Mouse (Mus musculus): ENCODE results near the gene Ms4a6b. TPM values are rescaled to one million over a fixed set of nuclear protein-coding genes. Genes with fewer than 3 reads are reported as not detected.
"Not testable (repeated sequence)": the region's sequence is repeated elsewhere in the genome, so short reads cannot be mapped to it uniquely, and the experiment has no call there.

The Ms4a6b gene
- polyA plus RNA-seq (2016; fragmentation: Nextera tagmentation; extraction: Ambion mirVana), result 4.2 and 4.6 TPM in 2 replicates

- Histone ChIP-seq H3K9ac (no peak within 1 kb of the TSS), H3K27me3 (no peaks in the 10 kb centered on the region), H3K36me3 (no peaks in the 10 kb centered on the region), H3K9me3 (replicated peaks) (no peaks in the 10 kb centered on the region), H3K27ac (no peak within 1 kb of the TSS), H3K4me3 (no peak within 1 kb of the TSS), H3K4me1 (no peaks in the 10 kb centered on the region), H3K4me2 (replicated peaks) (no peak within 1 kb of the TSS)
- no peak for ATAC-seq (ENCODE audit: low FRiP score)
Measured at GRCm38 (mm10) chr19:11516246-11516645, at the start of gene Ms4a6b. TSS of gene Ms4a6b (plus strand) at chr19:11516512.

GRCm38 (mm10) chr19:11468361-11468760 is 48.0 kb upstream of the Ms4a6b start:
- not testable (repeated sequence) for H3K4me2 ChIP-seq (replicated peaks); H3K4me3 ChIP-seq; H3K36me3 ChIP-seq; ATAC-seq (ENCODE audit: low FRiP score); H3K4me1 ChIP-seq; H3K9ac ChIP-seq; H3K9me3 ChIP-seq (replicated peaks); H3K27me3 ChIP-seq; H3K27ac ChIP-seq
- 68% methylated on average over 1 of the region's 1 CpGs for WGBS

- H3K9ac ChIP-seq, H3K27me3 ChIP-seq: not testable (repeated sequence)
Measured at GRCm38 (mm10) chr19:11469215-11469614, 47.1 kb upstream of the Ms4a6b start, which contains the start of gene Ms4a6c. TSS of gene Ms4a6c (plus strand) at chr19:11469366.

DNA sequence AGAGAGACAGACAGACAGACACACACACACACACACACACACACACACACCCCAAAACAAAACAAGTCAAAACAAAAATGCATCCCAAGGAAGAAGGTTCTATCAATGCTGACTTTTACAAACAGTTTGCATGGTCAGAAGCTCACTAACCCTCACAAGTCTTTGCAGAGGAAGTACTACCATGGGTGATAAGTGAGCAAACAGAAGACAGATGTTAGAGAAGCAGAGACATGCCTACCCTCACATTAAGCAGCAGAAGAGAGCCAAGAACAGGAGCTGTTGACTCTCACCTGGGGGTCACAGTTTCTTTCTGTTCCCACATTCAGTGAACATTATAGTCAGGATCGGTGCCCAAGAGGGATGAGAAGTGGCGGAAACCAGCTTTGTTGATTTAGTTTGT is 36.6 kb upstream of the Ms4a6b start:
- no peak for ATAC-seq (ENCODE audit: low FRiP score)
- Histone ChIP-seq H3K9me3 (replicated peaks) (no peaks in the 10 kb centered on the region), H3K4me1 (no peaks in the 10 kb centered on the region), H3K36me3 (no peaks in the 10 kb centered on the region), H3K27me3 (no peaks in the 10 kb centered on the region), H3K4me2 (replicated peaks) (no peak overlapping the region), H3K27ac (no peak overlapping the region), H3K9ac (no peak overlapping the region), H3K4me3 (no peak overlapping the region)
- 87% methylated on average over 2 of the region's 2 CpGs for WGBS

More at GRCm38 (mm10) chr19:11469215-11469614, 47.1 kb upstream of the Ms4a6b start, which contains the start of gene Ms4a6c:
- ATAC-seq (ENCODE audit: low FRiP score); H3K4me1 ChIP-seq; H3K27ac ChIP-seq; H3K9me3 ChIP-seq (replicated peaks); H3K4me2 ChIP-seq (replicated peaks); H3K36me3 ChIP-seq; H3K4me3 ChIP-seq: not testable (repeated sequence)
- WGBS, result 90% methylated on average over 4 of the region's 4 CpGs

- ATAC-seq (ENCODE audit: low FRiP score), result no peak
- 83% methylated on average over 2 of the region's 2 CpGs for WGBS
- H3K9me3 ChIP-seq (replicated peaks), result no peaks in the 10 kb centered on the region
Measured at GRCm38 (mm10) chr19:11482684-11483083, 33.6 kb upstream of the Ms4a6b start.

DNA sequence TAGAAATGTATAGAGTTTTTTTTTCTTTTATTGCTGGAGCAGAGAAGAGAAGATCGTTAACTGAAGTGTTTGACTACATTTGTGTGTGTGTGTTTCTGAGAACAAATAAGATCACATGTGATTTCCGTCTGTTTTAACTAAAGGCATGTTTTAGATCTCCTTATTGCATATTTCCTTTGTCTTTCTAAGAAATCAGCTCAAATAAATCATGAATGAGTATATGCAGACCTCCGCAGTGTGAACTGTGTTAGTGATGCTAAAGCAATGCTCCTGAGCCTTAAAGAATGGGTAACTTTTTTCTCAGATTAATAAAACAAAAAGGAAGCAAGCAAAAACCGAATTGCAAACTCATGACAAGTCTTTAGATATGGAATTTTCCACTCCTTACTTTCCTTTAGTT is 32.4 kb upstream of the Ms4a6b start:
- H3K27ac ChIP-seq, result no peak overlapping the region
- no peak overlapping the region for H3K9ac ChIP-seq
- 81% methylated on average over 4 of the region's 4 CpGs for WGBS
- no peak for ATAC-seq (ENCODE audit: low FRiP score)
- no peaks in the 10 kb centered on the region for H3K4me1 ChIP-seq
- H3K4me3 ChIP-seq, result no peak overlapping the region
- H3K36me3 ChIP-seq, result no peaks in the 10 kb centered on the region
- H3K4me2 ChIP-seq (replicated peaks), result no peak overlapping the region
- H3K27me3 ChIP-seq, result no peaks in the 10 kb centered on the region
- no peaks in the 10 kb centered on the region for H3K9me3 ChIP-seq (replicated peaks)

More at GRCm38 (mm10) chr19:11482684-11483083, 33.6 kb upstream of the Ms4a6b start:
- Histone ChIP-seq H3K27me3 (no peaks in the 10 kb centered on the region), H3K4me1 (no peaks in the 10 kb centered on the region), H3K9ac (no peak overlapping the region), H3K27ac (no peak overlapping the region), H3K36me3 (no peaks in the 10 kb centered on the region), H3K4me3 (no peak overlapping the region), H3K4me2 (replicated peaks) (no peak overlapping the region)

GRCm38 (mm10) chr19:11484388-11484787 is 31.9 kb upstream of the Ms4a6b start:
- no peak overlapping the region for H3K27ac ChIP-seq
- no peaks in the 10 kb centered on the region for H3K9me3 ChIP-seq (replicated peaks)
- 86% methylated on average over 3 of the region's 3 CpGs for WGBS
- H3K36me3 ChIP-seq, result no peaks in the 10 kb centered on the region
- no peak for ATAC-seq (ENCODE audit: low FRiP score)
- no peak overlapping the region for H3K4me2 ChIP-seq (replicated peaks)
- no peaks in the 10 kb centered on the region for H3K27me3 ChIP-seq
- no peak overlapping the region for H3K9ac ChIP-seq
- H3K4me3 ChIP-seq, result no peak overlapping the region
- H3K4me1 ChIP-seq, result no peaks in the 10 kb centered on the region

- H3K27me3 ChIP-seq, result no peaks in the 10 kb centered on the region
- no peak for ATAC-seq (ENCODE audit: low FRiP score)
- no peaks in the 10 kb centered on the region for H3K4me1 ChIP-seq
- H3K9ac ChIP-seq, result no peak overlapping the region
- H3K4me3 ChIP-seq, result no peak overlapping the region
- no peak overlapping the region for H3K4me2 ChIP-seq (replicated peaks)
- 93% methylated on average over 3 of the region's 3 CpGs for WGBS
- no peaks in the 10 kb centered on the region for H3K36me3 ChIP-seq
- H3K9me3 ChIP-seq (replicated peaks), result no peaks in the 10 kb centered on the region
- no peak overlapping the region for H3K27ac ChIP-seq
Measured at GRCm38 (mm10) chr19:11485266-11485665, 31.0 kb upstream of the Ms4a6b start.

- no peak within 1 kb of the TSS for H3K27ac ChIP-seq
- H3K9ac ChIP-seq, result no peak within 1 kb of the TSS
- no peaks in the 10 kb centered on the region for H3K36me3 ChIP-seq
- no peaks in the 10 kb centered on the region for H3K27me3 ChIP-seq
- H3K4me3 ChIP-seq, result no peak within 1 kb of the TSS
- H3K9me3 ChIP-seq (replicated peaks), result no peaks in the 10 kb centered on the region
- H3K4me2 ChIP-seq (replicated peaks), result no peak within 1 kb of the TSS
- no peaks in the 10 kb centered on the region for H3K4me1 ChIP-seq
- ATAC-seq (ENCODE audit: low FRiP score), result no peak
- 83% methylated on average over 2 of the region's 2 CpGs for WGBS
Measured at GRCm38 (mm10) chr19:11485746-11486145, 30.6 kb upstream of the Ms4a6b start, which contains the start of gene Gm8369. TSS of gene Gm8369 (plus strand) at chr19:11485938.

DNA sequence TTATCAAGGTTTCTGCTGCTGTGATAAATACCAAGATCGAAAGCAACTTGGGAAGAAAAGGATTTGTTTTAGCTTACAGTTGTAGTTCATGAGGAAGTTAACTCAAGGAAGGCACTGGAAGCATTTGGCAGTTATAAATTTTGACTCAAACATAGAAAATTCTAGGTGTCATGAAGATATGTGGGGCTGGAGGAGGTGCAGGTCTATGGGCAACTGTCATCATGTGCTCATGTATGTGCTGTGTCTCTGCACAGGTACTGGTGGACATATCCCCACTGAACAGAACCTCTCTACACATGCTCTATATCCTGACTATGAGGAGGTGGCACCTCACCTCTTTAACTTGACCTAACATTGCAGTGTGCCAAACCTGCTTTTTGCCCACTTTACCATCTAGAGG is 29.7 kb upstream of the Ms4a6b start:
- no peaks in the 10 kb centered on the region for H3K4me1 ChIP-seq
- no peak for ATAC-seq (ENCODE audit: low FRiP score)
- no peak overlapping the region for H3K4me2 ChIP-seq (replicated peaks)
- no peaks in the 10 kb centered on the region for H3K9me3 ChIP-seq (replicated peaks)
- H3K9ac ChIP-seq, result no peak overlapping the region
- H3K27ac ChIP-seq, result no peak overlapping the region
- whole genome bisulfite sequencing, result 94% methylated on average over 1 of the region's 1 CpGs
- H3K4me3 ChIP-seq, result no peak overlapping the region
- no peaks in the 10 kb centered on the region for H3K27me3 ChIP-seq
- H3K36me3 ChIP-seq, result no peaks in the 10 kb centered on the region

DNA sequence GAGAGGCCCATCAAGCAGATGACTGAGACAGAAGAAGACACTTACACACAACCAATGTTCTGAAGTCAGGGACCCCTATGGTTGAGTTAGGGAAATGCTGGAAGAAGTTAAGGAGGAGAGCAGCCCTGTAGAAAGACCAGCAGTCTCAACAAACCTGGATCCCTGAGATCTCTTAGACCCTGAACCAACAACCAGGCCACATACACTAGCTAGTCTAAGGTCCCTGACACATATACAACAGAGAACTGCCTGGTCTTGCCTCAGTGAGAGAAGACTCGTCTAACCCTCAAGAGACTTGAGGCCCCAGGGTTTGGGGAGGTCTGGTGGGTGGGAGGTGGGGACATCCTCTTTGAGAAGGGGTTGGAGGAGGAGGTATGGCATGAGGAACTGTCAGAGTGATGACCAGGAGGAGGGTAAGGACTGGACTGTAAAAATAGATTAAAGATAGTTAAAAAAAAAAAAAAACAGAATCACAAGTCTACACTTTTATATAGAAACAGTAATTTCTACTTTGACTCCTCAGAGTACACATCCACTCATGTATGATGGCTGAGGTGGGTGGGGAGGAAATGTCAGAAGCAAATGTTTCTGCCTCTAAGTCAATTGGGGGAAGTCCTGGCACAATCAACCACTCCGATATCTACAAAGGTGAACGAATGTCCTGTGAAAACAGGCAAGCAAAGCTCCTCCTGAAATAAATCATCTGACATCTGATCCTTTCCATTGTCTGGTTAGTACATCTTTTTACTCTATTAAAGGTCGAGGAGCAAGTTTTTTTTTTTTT is 24.7 kb upstream of the Ms4a6b start:
- no peak overlapping the region for H3K4me3 ChIP-seq
- H3K36me3 ChIP-seq, result no peaks in the 10 kb centered on the region
- no peak overlapping the region for H3K27ac ChIP-seq
- H3K9ac ChIP-seq, result no peak overlapping the region
- no peaks in the 10 kb centered on the region for H3K9me3 ChIP-seq (replicated peaks)
- no peak overlapping the region for H3K4me2 ChIP-seq (replicated peaks)
- H3K4me1 ChIP-seq, result no peaks in the 10 kb centered on the region
- WGBS, result 79% methylated on average over 4 of the region's 4 CpGs
- no peaks in the 10 kb centered on the region for H3K27me3 ChIP-seq
- no peak for ATAC-seq (ENCODE audit: low FRiP score)

- ATAC-seq (ENCODE audit: low FRiP score), result no peak
- Histone ChIP-seq H3K27me3 (no peaks in the 10 kb centered on the region), H3K4me2 (replicated peaks) (no peak overlapping the region), H3K9ac (no peak overlapping the region), H3K27ac (no peak overlapping the region), H3K4me3 (no peak overlapping the region), H3K36me3 (no peaks in the 10 kb centered on the region), H3K4me1 (no peaks in the 10 kb centered on the region), H3K9me3 (replicated peaks) (no peaks in the 10 kb centered on the region)
- 83% methylated on average over 1 of the region's 1 CpGs for WGBS
Measured at GRCm38 (mm10) chr19:11492671-11493070, 23.6 kb upstream of the Ms4a6b start.

- Histone ChIP-seq H3K4me2 (replicated peaks) (no peak overlapping the region), H3K27me3 (no peaks in the 10 kb centered on the region), H3K4me1 (no peaks in the 10 kb centered on the region), H3K27ac (no peak overlapping the region), H3K9ac (no peak overlapping the region), H3K4me3 (no peak overlapping the region), H3K9me3 (replicated peaks) (no peaks in the 10 kb centered on the region), H3K36me3 (no peaks in the 10 kb centered on the region)
- no peak for ATAC-seq (ENCODE audit: low FRiP score)
- 89% methylated on average over 3 of the region's 3 CpGs for WGBS
Measured at GRCm38 (mm10) chr19:11494519-11494918, 21.8 kb upstream of the Ms4a6b start.

Measured in hindbrain, embryonic 12.5 days (tissue).